Mouse (Mus musculus) Muller cell, postnatal 12 days (primary cell): ENCODE measurements around the gene Rd3.

Source experiments
- DNase-seq: peaks from one replicate; pipeline ENCODE4 v3.0.0-alpha.2; 2015; ENCODE audit errors: inconsistent ontology term

Rd3 gene

DNA sequence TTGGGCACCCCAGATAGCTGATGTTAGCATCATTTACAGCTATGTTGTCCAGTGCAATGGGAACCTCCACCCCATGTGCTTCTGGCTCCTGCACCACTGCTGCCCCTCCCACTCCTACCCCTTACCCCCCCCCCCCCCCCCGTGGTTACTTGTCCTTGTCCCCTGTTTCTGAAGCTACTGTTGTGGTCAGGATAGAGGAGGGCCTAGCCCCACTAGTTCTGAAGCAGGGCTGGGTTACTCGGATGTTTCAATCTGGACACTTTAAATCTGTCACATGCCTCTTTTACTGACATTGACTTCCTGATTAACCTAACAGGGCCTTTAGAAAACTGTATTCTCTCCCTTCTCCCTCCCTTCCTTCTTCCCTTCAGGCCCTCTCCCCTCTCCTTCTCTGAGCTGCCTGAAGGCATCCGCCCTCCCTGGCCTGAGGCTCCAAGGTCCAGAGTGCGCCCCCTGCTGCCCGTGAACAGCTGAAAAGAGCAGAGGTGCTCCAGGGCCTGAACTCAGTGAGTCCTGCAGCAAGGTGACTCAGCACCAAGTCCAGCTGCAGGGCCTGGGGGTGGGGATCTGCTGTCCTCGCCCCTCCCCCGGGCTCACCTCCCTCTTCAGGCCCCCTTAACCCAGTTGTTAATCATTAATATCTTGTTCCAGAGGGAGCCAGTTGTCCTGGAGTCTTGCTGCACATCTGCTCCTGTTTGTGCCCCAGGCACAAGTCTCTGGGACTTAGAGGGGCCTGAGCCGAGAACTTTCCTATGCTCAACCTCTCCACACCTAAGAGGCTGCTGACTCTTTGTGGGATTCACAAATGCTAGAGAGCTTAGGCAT, 13.0 kb upstream of the Rd3 start:
- peak; percentile 82 for DNase-seq

DNA sequence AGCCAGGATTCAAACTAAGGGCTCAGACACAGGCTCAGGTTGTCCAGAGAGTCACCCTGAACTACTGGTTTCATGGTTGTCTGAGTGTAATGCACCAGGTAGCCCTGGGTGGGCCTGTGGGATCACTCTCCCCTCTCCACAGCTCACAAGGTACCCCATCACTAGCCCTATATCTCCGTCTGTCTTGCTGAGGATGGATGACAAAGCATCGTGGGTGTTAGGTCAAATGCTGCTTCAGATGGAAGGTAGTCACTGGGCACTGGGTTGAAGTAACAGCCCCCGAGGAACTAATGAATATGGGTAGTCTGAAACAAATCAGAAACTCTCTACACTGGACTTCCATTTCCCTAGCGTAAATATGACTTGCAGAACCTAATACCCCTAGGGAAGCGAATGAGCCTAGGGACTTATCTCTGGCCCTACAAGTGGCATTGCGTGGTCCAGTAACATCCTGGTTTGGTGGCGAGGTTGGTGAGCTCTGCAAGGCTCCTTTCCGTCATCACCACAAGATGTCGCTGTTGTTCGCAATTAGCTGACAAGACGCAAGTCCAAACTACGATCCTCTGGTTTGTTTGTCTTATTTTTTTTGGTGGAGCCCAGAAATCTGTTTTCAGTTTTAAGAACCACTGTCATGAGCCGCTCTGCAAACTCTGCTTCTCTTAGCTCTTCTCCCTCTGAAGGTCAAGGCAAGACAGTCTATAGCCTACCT, 12.2 kb upstream of the Rd3 start:
- peak; percentile 66 for DNase-seq

DNA sequence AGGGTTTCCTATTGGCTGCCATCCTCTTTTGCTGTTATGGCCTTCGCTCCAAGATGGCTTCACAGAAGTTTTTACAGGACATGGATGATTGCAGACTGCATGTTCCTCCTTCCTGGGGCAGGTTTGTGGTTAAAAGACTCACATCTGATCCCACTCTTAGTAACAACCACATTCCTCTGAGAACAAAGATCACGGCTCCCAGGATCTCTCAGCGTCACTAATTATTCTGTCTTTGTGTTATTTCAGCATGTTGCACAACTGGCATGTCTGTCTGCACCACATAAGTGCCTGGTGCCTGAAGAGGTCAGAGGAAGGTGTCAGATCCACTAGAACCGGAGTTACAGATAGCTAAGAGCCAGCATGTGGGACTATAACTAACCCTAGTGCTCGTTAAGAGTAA, 7.2 kb upstream of the Rd3 start:
- DNase-seq = peak; percentile 59

DNA sequence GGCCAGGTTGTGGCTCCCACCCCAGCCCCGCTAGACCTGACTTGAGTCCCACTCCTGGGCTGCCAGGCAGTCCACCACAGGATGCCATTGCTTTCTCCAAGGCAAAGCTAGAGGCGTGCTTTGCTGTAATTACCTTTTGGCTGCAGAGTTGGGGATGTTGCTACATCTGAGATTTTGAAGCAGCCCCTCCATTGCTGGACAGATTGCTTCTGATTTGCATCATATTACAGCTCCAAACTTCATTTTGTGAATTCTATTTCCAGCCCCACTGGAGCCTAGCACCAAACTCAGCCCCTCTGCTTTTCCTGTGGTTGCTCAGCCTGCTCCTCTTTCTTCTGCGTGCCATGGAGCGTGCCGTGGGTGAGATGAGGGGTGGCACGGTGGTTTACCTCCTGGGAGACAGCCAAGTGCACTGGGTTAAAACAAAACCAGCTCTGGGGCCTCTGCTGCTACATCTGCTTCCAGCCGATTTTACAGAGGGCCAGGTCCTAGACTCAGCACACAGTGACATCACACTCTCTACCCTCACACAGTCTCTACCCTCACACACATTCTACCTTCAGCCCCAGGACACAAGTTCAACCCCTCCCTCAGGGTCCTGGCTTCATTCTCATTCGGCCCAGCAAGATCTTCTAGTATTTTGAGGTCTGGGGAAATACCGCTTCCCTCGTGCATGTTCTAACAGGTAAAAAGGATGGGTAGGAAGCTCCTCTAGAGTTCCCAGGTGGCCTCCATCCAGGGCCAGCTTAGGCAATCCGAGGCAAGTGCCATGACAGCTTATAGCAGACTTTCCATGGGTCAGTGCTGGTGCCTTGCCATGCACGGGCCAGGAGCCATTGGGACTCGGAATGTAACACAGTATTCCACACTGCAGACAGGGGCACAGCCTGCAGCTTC, 2.4 kb upstream of the Rd3 start:
- no peak for DNase-seq

DNA sequence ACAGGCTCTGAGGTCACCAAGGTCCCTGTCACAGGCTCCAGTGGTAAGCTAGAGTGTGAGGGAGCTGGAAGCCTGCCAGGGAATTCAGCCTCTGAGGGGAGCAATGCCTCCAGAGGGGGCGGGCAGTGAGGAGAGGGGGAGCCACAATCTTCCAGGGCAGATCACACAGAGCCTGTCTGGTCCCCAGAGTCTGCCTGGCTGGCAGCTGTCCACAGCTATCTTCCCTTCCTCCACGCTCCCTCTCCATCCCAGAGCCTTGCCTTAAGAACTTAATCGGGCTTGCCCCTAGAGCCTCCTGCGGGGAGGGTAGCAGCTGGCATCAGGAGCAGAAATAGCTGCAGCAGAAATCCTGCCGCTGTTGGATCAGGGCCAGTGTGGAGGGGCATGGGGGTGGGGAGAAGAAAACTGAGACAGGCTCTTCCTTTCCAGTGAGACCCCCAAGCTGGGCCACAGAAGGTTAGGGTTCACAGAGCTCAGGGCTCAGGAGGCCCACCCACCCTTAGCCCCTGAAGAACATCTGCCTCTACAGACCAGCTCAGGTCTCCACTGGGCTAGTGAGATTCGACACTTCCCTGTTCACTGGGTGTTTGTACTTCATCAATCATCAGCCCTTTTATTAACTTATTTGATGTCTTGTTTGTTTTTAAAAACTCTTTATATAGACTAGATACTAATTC, 4.4 kb downstream of the Rd3 start:
- peak; percentile 56 for DNase-seq

DNA sequence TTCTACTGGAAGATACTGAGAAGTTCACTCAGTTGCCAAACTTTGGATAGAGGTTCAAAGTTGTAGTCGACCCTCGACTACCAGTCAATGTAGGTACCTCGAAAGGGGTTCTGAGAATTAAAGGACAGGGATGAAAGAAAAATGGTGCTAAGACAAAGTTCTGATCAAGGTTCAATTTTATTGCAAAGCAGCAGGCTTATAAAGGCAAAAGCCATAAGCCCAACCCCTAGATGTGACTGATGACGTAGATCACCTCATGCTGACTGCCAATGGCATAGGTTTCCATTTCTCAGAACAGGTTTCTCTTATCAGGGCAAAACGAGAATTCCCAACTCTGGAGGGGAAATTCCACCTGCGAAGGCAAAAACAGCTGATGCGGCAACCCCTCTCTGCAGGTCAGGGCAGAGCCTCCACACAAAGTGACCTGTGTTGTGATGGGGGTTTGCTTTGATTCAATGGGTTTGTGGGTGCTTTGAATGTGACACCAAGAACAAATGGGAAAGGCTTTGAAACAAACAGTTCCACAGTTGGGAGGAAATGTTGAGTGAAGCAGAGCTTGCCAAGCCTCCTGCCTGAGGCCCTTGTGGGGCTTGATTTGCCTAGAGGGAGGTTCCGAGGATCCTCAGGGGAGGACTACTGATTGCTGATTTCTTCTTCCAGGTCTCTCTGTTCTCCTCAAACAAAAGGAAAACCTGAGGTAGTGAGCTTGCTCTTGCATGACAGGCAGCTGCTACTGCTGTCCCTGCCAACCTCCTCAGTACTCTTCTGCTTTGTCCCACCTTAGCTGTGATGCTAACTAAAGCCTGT, 9.7 kb downstream of the Rd3 start:
- DNase-seq = no peak

DNA sequence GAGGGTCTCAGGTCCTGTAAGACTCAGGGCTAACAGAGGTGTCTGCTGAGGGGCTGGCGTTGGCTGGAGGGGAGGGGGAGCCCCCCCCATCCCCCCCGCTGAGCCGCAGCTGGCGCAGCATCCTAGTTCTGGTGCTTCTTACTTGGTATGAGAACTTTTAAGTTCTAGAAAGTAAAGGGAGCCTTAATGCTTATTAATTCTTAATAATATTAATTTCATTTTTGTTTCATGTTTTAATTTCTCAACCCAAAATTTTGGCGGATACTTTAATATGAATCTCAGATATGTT, 10.3 kb downstream of the Rd3 start:
- no peak for DNase-seq

DNA sequence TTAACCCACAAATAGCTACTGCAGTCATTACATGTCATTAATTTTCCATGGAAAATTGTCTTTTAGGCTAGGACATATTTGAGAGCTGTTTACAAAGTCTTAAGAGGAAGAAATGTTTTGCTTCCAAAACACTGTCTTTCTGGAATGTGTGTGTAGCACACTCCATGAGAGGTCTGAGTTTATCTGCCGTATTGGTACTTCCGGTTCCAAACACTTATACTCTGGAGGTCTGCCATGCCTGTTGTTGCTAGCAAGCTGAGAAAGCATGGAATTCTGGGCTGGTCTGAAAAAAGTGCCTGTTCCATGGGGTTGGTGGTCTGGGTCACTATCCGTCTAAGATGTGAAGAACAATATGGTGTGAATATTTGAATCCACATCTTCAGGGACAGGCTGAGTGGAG, 11.5 kb downstream of the Rd3 start:
- DNase-seq = no peak

DNA sequence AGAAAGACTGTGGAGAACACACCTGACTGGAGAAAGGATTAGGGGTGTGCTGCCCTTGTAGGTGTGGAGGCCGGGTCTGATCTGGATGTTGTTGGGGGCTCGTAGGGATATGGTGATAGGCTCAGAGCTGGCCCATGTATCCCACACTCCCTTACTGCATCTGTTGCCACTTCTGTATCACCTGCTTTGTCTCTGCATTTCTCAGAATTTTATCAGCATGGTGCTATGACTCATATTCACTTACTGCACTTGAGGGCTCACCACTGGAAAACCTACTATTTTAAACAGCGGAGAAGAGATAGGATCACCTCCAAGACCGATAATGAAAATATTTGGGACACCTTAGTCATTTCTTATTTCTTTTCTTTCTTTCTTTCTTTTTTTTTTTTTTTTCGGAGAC, 11.9 kb downstream of the Rd3 start:
- DNase-seq = no peak

DNA sequence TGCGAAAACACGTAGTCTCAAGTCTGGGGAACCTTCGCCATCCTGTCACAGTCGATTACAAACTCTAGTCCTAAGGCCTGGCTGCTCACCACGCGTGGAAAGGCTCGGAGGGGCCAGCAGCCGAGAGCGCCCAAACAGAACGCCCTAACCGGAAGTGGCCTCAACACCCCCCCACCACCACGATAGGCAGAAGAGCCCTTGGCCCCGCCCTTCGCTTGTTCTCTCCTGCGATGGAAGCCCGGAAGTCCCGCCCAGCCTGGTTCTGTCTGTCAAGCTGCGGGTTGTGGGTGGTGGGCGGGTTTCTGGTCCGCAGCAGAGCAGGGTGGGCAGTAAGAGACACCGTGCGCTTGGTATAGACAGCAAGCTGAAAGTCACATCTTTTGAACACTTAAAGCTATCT, 12.8 kb downstream of the Rd3 start:
- peak; percentile 96 for DNase-seq

DNA sequence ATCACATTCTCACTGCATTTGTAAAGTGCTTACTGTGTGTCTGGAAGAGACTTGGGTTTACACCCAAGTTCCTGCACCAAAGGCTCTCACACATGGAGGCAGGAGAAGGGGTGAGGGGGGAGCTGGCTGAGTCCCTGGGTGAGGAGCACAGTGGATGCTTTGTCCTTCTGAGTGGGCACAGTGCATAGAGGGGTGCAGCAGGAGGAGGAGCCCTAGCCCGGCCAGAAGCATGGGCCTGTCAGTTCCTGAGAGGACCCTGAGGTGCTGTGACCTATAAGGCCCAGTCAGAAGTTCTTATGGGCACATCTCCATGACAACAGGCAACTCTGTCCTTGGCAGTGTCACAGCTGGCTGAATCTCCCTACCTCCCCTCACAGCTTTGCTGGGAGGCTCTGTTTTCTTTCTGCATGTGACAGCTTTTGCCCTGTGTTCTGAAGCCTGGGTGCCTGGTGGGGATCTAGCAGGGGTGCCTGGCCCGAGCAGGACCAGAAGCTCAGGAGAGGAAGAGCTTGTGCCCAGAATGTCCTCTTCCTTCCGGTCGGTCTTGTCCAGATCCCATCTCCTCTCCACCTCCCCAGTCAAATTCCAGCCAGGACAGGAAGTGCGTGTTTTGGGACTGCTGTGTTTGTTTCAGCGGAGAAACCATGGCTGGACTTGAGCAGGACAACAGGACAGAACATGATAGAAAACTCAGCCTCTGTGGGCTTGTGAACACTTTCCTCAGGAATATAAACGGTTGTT, 15.0 kb downstream of the Rd3 start:
- DNase-seq = no peak

DNA sequence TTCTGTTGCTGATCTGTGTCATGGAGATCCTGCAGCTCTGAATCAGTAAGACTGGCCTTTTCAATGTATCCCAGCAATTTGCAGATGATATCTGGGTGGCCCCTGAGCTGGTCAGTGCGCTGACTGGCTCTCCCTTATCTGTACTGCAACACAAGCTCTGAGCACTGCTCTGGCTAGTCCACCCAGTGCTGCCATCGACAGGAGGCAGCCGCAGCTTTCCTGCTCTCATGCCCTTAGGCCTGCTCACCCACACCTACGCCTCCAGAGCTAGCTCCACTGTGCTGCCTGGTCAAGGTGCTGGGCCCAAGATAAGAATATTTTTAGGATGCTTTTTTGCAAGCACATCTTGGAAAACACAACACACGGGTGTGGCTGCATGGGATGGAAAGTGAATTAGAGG, 17.3 kb downstream of the Rd3 start:
- no peak for DNase-seq

DNA sequence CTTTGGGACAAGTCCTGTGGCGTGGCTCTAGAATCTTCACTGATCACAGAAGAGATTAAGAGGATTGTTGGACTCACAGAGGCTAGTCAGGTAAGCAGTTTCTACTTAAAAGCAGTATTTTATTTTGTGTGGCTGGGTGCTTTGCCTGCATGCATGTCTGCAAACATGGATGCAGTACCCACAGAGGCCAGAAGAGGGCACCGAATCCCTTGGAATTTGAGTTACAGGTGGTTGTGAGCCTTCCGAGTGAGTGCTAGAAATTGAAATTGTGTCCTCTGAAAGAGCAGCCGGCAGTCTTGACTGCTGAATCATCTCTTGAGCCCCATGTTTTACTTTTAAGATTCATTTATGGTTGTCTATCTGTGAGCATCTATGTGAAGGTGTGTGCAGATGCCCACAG, 18.3 kb downstream of the Rd3 start:
- no peak for DNase-seq

DNA sequence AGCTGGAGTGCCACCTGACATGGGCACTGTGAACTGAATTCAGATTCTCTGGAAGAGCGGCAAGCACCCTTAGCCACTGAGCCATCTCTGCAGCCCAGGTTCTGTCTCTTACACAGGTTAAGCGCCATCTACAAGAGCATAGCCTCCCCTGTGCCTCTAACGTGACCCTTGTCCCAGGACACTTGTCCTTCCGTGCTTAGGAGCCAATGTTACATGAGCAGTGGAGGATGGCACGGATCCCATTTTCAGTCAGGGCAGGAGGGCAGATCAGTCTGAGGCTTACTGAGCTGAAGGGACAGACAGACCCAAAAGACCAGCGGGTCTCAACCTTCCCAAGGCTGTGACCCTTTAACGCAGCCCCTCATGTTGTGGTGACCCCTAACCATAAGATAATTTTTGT, 18.7 kb downstream of the Rd3 start:
- no peak for DNase-seq

DNA sequence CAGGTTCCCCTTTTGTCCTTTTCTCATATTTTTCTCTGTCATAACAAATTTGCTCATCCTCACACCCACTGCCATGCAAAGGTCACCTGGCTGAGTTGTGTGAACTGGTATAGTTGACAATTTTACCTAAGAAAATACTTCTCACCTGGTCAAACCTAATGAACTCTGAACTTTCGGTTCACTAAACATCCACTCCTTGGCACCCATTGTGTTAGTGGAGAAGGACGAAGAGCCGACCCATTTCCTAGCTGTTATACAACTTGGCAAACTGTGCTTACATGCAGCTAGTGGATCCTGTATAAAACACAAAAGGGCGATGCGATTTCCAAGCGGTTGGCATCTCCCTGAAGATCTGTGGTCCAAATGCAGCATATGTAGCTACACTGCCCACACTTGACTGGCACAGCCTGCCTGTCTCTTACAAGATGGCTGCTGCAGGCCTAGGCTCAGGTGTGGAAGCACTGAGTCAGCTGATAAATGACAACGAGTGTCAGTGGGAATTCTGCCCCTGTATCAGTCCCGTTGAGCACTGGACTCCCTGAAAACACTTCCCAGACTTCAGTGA, 19.5 kb downstream of the Rd3 start:
- DNase-seq = no peak

DNA sequence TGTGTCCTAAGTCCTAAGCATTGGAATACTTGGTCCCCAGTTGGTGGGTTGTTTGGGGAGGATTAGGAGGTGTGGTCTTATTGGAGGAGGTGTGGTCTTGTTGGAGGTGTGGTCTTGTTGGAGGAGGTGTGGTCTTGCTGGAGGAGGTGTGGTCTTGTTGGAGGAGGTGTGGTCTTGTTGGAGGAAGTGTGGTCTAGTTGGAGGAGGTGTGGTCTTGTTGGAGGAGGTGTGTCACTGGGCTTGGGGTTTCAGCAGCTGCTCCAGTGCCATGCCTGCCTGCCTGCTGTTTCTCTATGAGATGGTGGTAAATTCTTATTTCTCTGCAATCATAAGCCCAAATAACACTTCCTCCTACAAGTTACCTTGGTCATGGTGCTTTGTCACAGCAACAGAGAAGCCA, 21.9 kb downstream of the Rd3 start:
- no peak for DNase-seq
